Mouse (Mus musculus): ENCODE measurements around the gene Sccpdh.

DNA sequence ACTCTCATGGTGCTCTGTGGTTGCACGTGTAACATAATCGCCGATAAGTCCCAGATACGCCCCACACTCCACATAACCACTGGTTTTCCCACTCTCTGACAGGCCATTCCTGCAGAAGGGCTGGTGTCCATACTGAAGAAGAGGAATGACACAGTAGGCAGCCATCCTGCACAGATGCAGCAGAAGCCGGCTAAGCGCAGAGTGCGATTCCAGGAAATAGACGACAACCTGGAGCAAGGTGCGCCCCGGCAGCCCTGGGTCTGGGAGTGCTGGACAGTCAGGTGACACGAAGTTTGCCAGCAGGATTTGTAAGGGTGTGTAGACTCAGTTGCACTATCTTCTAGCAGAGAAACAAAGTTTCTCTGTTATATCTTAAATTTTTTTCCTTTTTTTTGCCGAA, 45.3 kb upstream of the Sccpdh start:
- no peak for TF ChIP-seq EP300 (optimal IDR thresholded peaks at IDR 0.05)
- TF ChIP-seq CTCF (IDR thresholded peaks at IDR 0.05; ENCODE audit: low read depth), result no peak

All from stomach, postnatal 0 days (tissue).